Mouse (Mus musculus) forebrain, embryonic 13.5 days (tissue): ENCODE measurements at regions not wholly inside any gene's neighbourhood (a gene's known extent, or its start where the extent isn't known, plus 50 kb on each side); places are given as distances from the start of the nearest gene placed in this dataset.

Experiments used
- ATAC-seq: fragments of 200-750 bp; cut with Nextera tagmentation; 2 replicates; pipeline ENCODE4 v1.8.0; 2017
- H3K27ac ChIP-seq: fragments of 300-500 bp; sonication (generic); 2 replicates; pipeline ENCODE4 v1.5.1; 2015; ENCODE audit warnings: inconsistent platforms, mild to moderate bottlenecking, moderate library complexity
- H3K27me3 ChIP-seq: fragments of 300-500 bp; sonication (generic); 2 replicates; pipeline ENCODE4 v1.6.1; 2015; ENCODE audit warnings: mild to moderate bottlenecking, inconsistent platforms
- H3K36me3 ChIP-seq: fragments of 300-500 bp; sonication (generic); 2 replicates; pipeline ENCODE4 v1.6.1; 2015; ENCODE audit warnings: mild to moderate bottlenecking, inconsistent platforms; ENCODE audit not compliant: poor library complexity, severe bottlenecking
- H3K4me1 ChIP-seq: fragments of 300-500 bp; sonication (generic); 2 replicates; pipeline ENCODE4 v1.6.1; 2015; ENCODE audit warnings: inconsistent platforms
- H3K4me2 ChIP-seq: fragments of 300-500 bp; sonication (generic); 2 replicates; pipeline ENCODE4 v1.6.1; 2015; ENCODE audit warnings: inconsistent platforms, mild to moderate bottlenecking, moderate library complexity
- H3K4me3 ChIP-seq: fragments of 300-500 bp; sonication (generic); 2 replicates; pipeline ENCODE4 v1.5.1; 2015; ENCODE audit warnings: mild to moderate bottlenecking, inconsistent platforms
- H3K9ac ChIP-seq: fragments of 300-500 bp; sonication (generic); 2 replicates; pipeline ENCODE4 v1.6.1; 2015; ENCODE audit warnings: mild to moderate bottlenecking, inconsistent platforms
- H3K9me3 ChIP-seq: fragments of 300-500 bp; sonication (generic); replicated peaks from 2 replicates; pipeline ENCODE4 v1.6.1; 2016; ENCODE audit warnings: inconsistent platforms
- WGBS: fragments of 180-500 bp; shearing (Covaris S2); methylation state at CpG from one replicate; pipeline ENCODE4 v1.1.7; 2015; 5-methylcytosine and 5-hydroxymethylcytosine counted together

DNA sequence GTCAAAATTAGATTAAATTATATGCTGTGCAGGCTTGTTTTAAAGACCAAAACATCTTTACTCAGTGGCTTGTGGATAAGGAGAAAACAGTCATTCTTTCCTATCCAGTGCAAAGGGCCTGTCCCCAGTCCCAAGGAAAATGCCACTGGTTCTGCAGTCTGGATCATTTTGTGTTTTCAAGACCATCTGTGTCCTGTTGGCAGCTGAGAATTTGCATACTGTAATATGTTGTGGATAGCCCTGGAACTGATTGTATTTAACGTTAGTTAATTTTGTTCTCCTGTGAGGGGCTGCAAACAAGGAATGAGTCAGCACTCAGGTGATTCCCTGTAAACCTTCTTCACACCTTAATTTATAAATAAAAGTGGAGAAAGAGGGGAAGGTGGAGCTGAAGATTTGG is 217.9 kb upstream of the B430305J03Rik start:
- Histone ChIP-seq H3K4me1 (no peaks in the 10 kb centered on the region), H3K27me3 (no peaks in the 10 kb centered on the region), H3K9me3 (no peaks in the 10 kb centered on the region), H3K27ac (no peak overlapping the region), H3K36me3 (no peaks in the 10 kb centered on the region), H3K4me3 (no peak overlapping the region), H3K9ac (no peak overlapping the region), H3K4me2 (no peak overlapping the region)
- WGBS = 71% methylated on average over 1 of the region's 1 CpGs
- peak; percentile 51; the same call in 1 of the 2 replicates for ATAC-seq

DNA sequence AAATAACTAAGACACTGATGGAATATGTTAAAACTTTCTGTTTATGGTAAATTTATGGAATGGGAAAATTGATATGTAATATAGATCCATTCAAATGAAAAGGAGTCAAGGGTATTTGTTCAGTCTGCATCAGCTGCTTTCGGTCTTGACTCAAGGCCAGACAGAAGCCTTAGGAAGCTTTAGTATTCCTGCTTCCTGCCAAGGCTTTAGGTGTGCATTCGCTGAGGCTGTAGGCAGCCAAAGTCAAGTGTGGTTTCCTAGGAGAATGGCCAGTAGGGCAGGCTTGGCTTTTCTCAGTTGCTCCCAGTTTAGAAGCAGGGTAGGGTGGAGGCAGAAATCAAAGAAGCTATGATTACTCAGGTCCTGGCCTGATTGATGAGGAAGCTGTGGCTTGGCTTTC is 217.2 kb upstream of the B430305J03Rik start:
- 84% methylated on average over 2 of the region's 2 CpGs for WGBS
- H3K36me3 ChIP-seq = no peaks in the 10 kb centered on the region
- no peak overlapping the region for H3K4me2 ChIP-seq
- no peaks in the 10 kb centered on the region for H3K4me1 ChIP-seq
- no peak for ATAC-seq
- no peak overlapping the region for H3K4me3 ChIP-seq
- no peak overlapping the region for H3K27ac ChIP-seq
- no peak overlapping the region for H3K9ac ChIP-seq
- H3K27me3 ChIP-seq = no peaks in the 10 kb centered on the region
- no peaks in the 10 kb centered on the region for H3K9me3 ChIP-seq

DNA sequence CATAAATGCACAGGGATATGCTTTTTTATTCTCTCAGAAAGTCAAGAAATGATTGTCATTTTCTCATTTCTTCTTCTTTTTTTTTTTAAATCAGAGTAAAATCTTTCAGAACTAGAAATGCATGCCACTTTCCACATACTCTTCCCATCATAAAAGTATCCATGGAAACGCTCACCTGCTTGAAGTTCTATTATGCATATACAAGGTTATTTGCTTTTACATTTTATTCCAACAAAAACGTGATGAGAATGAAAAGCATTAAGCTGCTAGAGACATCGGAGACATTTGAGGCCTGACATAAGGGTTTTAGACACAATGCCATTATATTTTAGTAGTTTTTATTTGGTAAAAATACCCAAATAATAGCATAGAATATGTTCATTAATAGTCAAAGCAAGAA is 214.5 kb upstream of the B430305J03Rik start:
- no peak for ATAC-seq
- no peaks in the 10 kb centered on the region for H3K27me3 ChIP-seq

DNA sequence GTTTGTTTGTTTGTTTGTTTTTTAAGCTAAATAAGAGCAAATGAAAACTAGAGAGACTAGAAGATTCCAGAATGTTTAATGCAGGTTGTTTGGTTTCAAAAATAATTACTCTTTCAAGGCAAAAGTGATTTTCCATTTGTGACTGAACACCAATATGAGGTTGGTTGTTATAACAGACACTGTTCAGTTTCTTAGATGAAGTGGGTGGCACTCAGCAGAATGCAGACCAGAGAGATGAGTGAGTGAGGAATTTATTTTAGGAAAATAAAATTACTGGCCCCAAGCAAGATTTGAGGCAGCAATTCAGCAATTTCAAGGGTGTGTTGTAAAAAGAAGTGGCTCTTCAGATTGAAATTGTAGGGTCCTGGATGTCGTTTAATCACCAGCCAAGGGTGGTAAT is 171.4 kb upstream of the B430305J03Rik start:
- Histone ChIP-seq H3K36me3 (no peaks in the 10 kb centered on the region), H3K27ac (no peak overlapping the region), H3K9me3 (no peaks in the 10 kb centered on the region), H3K4me2 (no peak overlapping the region), H3K4me1 (no peaks in the 10 kb centered on the region; the same call in 1 of the 2 replicates), H3K4me3 (no peak overlapping the region), H3K9ac (no peak overlapping the region), H3K27me3 (no peaks in the 10 kb centered on the region)
- WGBS = 69% methylated on average over 1 of the region's 1 CpGs
- ATAC-seq = no peak

More for the DNA sequence above, 214.5 kb upstream of the B430305J03Rik start:
- Histone ChIP-seq H3K4me2 (no peak overlapping the region), H3K9ac (no peak overlapping the region), H3K4me1 (no peaks in the 10 kb centered on the region), H3K27ac (no peak overlapping the region), H3K36me3 (no peaks in the 10 kb centered on the region), H3K9me3 (no peaks in the 10 kb centered on the region), H3K4me3 (no peak overlapping the region)
- 77% methylated on average over 3 of the region's 3 CpGs for WGBS

DNA sequence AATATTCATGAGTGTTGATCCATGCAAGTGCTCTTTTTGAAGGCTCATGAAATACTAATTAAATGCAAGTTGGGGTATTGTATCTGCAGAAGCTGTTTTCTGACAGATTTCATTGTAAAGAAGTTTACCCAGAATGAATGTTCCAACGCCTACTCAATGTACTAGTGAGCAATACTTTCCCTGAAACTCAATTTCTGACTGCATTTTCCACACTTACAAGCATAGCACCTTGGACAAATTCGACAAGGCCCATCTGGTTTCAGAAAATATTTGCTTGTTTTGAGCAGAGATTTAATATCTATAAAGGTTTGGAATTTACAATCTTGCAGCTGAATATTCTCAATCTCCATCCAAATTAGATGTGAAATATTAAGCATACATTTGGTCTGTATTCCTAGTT is 170.0 kb upstream of the B430305J03Rik start:
- ATAC-seq = 0 out of 2 replicates have a peak, but pooled peaks have one; percentile 30
- 37% methylated on average over 2 of the region's 2 CpGs for WGBS
- no peaks in the 10 kb centered on the region; the same call in 1 of the 2 replicates for H3K4me1 ChIP-seq
- H3K9me3 ChIP-seq = no peaks in the 10 kb centered on the region
- no peaks in the 10 kb centered on the region for H3K36me3 ChIP-seq
- H3K27ac ChIP-seq = no peak overlapping the region
- no peak overlapping the region for H3K4me3 ChIP-seq
- no peaks in the 10 kb centered on the region for H3K27me3 ChIP-seq
- H3K4me2 ChIP-seq = no peak overlapping the region
- H3K9ac ChIP-seq = no peak overlapping the region

DNA sequence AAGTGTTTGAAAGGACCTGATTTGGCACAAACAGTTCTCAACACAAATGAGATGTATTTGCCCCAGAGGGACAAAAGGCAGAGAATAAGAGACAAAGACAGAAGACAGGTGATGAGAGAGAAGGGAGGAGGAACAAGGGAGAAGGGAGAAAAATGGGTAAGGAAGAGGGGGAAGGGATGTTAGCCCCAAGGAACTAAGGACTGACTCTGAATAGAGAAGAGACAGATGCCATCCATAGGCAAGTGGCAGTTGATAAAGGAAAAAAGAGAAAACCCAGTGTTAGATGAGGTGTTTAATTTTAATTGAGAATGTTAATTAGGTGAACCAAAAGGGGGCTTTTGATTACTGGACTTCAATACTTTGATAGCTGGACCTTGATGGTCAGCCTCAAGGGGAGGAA is 137.4 kb upstream of the B430305J03Rik start:
- Histone ChIP-seq H3K27me3 (no peaks in the 10 kb centered on the region), H3K4me2 (no peak overlapping the region), H3K9ac (no peak overlapping the region), H3K4me3 (no peak overlapping the region), H3K4me1 (no peaks in the 10 kb centered on the region), H3K9me3 (no peaks in the 10 kb centered on the region), H3K27ac (no peak overlapping the region), H3K36me3 (no peaks in the 10 kb centered on the region)
- no peak; the same call in 1 of the 2 replicates for ATAC-seq

DNA sequence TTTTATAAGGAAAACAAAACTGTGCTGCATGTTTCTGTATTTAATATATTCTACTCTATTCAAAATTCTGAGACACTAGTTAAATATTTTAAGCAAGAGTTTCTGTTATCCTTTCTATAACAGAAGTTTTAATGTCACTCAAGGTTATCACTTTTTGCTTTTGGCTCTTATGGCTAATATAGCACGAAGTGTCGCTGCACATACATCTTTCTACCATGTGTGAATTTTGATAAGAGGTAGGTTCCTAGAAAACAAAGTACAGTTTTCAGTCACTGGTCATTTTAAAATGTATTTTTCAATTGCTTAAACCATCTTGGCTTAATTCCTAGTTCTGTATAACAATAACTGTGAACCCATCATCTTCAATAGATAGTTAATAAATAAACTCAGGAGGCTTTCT is 129.1 kb upstream of the B430305J03Rik start:
- H3K4me3 ChIP-seq = no peak overlapping the region
- H3K4me2 ChIP-seq = no peak overlapping the region
- no peaks in the 10 kb centered on the region for H3K27me3 ChIP-seq
- H3K36me3 ChIP-seq = no peaks in the 10 kb centered on the region
- no peak overlapping the region for H3K9ac ChIP-seq
- H3K9me3 ChIP-seq = no peaks in the 10 kb centered on the region
- no peaks in the 10 kb centered on the region for H3K4me1 ChIP-seq
- no peak for ATAC-seq
- no peak overlapping the region for H3K27ac ChIP-seq
- 91% methylated on average over 2 of the region's 2 CpGs for WGBS

DNA sequence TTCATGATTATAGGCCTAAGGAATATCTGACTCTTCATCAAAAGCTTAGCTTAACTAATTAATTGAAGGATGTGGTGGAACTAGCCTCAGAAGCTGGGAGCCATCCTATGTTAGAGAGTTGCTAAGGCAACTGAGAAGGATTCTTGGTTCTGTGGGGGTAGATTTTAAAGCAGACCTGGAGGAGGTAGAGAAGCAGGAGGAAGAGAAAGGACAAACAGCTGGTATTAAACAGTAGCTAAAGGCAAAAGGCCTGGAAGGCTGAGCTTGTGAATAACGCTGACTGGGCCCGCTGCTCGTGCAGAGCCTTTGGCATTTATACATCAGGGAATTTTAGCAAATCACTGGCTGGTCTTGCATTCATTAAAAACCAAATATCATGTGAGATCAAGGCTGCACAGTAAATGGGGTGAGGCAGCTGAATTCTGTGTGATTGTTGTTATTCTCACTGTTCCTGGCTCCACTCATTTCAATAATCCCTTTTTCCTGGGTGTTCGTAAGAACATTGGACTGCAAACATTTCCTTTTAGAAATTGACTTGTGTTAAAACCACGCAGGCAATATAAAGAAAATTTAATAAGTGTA is 121.1 kb upstream of the B430305J03Rik start:
- H3K4me3 ChIP-seq = no peak overlapping the region
- no peak for ATAC-seq
- no peak overlapping the region for H3K27ac ChIP-seq
- no peak overlapping the region for H3K4me2 ChIP-seq
- no peaks in the 10 kb centered on the region for H3K36me3 ChIP-seq
- H3K27me3 ChIP-seq = no peaks in the 10 kb centered on the region
- no peak overlapping the region for H3K9ac ChIP-seq
- WGBS = 57% methylated on average over 5 of the region's 5 CpGs
- H3K9me3 ChIP-seq = no peaks in the 10 kb centered on the region
- no peaks in the 10 kb centered on the region for H3K4me1 ChIP-seq

DNA sequence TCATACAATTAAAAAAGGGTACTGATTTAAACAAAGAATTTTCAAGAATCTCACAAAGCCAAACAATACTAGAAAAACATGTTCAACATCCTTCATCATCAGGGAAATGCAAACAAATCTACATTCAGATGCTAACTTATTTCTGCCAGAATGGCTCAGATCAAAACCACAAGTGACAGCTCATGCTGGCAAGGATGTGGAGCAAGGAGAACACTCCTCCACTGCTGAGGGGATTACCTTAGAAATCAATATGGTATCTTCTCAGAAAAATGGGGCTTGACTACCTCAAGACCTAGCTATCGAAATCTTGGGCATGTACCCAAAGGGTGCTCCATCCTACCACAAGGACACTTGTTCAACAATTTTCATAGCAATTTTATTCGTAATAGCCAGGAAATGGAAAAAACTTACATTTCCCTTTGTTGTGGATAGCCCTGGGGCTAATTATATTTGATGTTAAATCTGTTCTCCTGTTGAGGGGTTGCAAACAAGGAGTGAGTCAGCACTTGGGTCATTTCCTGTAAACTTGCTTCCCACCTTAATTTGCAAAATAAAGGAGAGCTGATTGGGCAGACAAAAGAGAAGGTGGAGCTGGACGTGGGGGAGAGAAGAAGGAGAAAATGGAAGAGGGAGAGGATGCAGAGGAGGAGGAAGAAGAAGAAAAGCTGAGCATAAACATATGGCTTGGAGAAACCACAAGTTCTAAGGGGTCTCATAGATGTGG is 113.3 kb upstream of the B430305J03Rik start:
- H3K27ac ChIP-seq = no peak overlapping the region
- no peak overlapping the region for H3K9ac ChIP-seq
- no peak overlapping the region for H3K4me2 ChIP-seq
- H3K36me3 ChIP-seq = no peaks in the 10 kb centered on the region
- H3K9me3 ChIP-seq = no peaks in the 10 kb centered on the region
- no peak for ATAC-seq
- no peak overlapping the region for H3K4me3 ChIP-seq
- H3K4me1 ChIP-seq = no peaks in the 10 kb centered on the region
- 71% methylated on average over 3 of the region's 3 CpGs for WGBS
- no peaks in the 10 kb centered on the region for H3K27me3 ChIP-seq

DNA sequence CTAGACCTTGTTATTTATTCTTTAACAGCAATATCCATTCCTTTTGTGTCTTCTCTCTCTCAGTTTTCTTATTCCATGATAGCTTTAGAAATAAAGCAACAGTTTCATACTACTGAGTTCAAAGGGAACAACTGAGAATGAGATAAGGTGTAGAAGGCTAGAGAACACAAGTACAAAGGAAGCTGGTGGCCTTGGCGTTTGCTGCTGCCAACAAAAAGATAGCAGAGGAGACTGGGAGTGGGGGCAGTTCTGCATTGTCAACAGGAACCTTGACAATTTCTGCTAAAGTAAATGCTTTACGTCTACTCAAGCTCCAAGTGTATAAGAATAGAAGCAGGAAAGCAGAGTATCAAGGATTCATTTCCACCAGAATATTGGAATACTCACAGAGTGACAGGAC is 109.3 kb upstream of the B430305J03Rik start:
- no peak overlapping the region for H3K9ac ChIP-seq
- no peaks in the 10 kb centered on the region for H3K36me3 ChIP-seq
- no peaks in the 10 kb centered on the region for H3K4me1 ChIP-seq
- H3K9me3 ChIP-seq = no peaks in the 10 kb centered on the region
- ATAC-seq = no peak
- no peak overlapping the region for H3K4me2 ChIP-seq
- H3K27ac ChIP-seq = no peak overlapping the region
- WGBS = 68% methylated on average over 2 of the region's 2 CpGs
- H3K4me3 ChIP-seq = no peak overlapping the region
- no peaks in the 10 kb centered on the region for H3K27me3 ChIP-seq

DNA sequence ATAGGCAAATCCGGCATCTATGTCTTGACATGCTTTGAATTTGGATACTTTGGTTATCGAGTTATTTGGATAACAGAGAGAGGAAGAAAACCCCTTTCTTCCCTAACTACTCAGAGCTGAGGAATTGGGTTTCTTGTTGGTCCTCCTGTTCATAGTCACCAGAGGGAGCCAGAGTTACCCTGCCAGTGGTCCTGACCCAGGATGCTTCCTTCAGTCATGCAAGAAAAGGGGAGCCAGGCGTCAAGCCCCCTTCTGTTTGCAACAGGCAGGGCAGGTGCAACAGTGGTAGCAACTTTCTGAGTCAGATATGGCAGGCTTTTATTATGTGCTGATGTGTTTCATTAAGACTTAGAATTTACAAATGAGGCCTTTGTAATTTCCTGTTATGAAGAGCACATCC is 101.4 kb upstream of the B430305J03Rik start:
- Histone ChIP-seq H3K4me3 (no peak overlapping the region), H3K4me1 (no peaks in the 10 kb centered on the region), H3K4me2 (no peak overlapping the region), H3K27ac (no peak overlapping the region), H3K9ac (no peak overlapping the region), H3K27me3 (no peaks in the 10 kb centered on the region), H3K9me3 (no peaks in the 10 kb centered on the region), H3K36me3 (no peaks in the 10 kb centered on the region)
- WGBS = 35% methylated on average over 3 of the region's 3 CpGs
- ATAC-seq = peak; percentile 87

DNA sequence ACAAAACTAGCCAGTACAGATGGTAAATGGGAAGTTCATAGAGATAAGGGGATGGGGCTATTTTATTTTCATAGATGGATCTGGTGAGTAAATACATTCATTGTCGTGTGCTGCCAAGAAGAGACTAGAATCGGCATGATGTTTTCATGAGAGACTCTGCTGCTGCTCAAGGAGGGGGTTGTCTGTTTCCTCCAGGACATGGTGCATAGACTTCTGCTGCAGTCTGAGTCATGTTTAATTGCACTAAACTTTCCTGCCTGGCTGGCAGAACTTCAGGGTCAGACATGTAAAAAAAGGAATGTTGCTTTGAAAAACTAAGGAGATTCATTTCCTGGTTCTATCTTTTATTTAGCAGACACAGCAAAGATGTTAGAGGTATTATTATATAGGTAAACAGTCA is 100.9 kb upstream of the B430305J03Rik start:
- Histone ChIP-seq H3K4me2 (no peak overlapping the region), H3K4me3 (no peak overlapping the region), H3K4me1 (no peaks in the 10 kb centered on the region), H3K27me3 (no peaks in the 10 kb centered on the region), H3K36me3 (no peaks in the 10 kb centered on the region), H3K9me3 (no peaks in the 10 kb centered on the region), H3K27ac (no peak overlapping the region), H3K9ac (no peak overlapping the region)
- ATAC-seq = no peak
- 90% methylated on average over 2 of the region's 2 CpGs for WGBS

DNA sequence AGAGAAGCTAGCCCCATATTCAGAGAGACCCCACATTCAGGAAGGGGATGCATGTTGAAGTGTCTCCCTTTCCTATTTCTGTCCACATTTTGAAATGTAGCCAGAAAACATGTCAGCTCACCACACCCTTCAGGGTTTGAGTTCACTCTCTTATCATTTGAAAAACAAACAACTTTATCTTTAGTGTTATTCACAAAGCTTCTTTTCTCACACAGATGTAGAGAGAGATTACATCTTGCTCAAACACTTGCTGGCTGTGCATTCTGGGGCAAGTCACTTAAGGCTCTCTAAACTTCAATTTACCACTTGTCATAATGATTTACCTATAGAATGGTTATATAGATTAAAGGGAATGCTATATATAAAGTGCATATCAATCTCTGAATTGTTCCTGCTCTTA is 94.3 kb upstream of the B430305J03Rik start:
- no peaks in the 10 kb centered on the region for H3K36me3 ChIP-seq
- no peak overlapping the region for H3K9ac ChIP-seq
- no peak overlapping the region for H3K4me2 ChIP-seq
- H3K27me3 ChIP-seq = no peaks in the 10 kb centered on the region
- no peak overlapping the region for H3K4me3 ChIP-seq
- ATAC-seq = no peak
- H3K9me3 ChIP-seq = no peaks in the 10 kb centered on the region
- no peaks in the 10 kb centered on the region for H3K4me1 ChIP-seq
- H3K27ac ChIP-seq = no peak overlapping the region
